Mouse (Mus musculus) kidney, adult 2 months (tissue): ENCODE data around the gene Trim41.

ENCODE experiments used
- CTCF ChIP-seq: fragments of 200-500 bp; conservative IDR thresholded peaks from 2 replicates; pipeline ENCODE4 v1.5.1; 2011; ENCODE audit warnings: low read depth, mild to moderate bottlenecking, control low read depth, low read length, moderate library complexity, mixed read lengths; ENCODE audit not compliant: insufficient read depth, insufficient read length
- POLR2A ChIP-seq: fragments of 200-500 bp; IDR thresholded peaks from one replicate; pipeline ENCODE4 v1.6.1; 2011; ENCODE audit warnings: low read depth, low read length, control low read depth

DNA sequence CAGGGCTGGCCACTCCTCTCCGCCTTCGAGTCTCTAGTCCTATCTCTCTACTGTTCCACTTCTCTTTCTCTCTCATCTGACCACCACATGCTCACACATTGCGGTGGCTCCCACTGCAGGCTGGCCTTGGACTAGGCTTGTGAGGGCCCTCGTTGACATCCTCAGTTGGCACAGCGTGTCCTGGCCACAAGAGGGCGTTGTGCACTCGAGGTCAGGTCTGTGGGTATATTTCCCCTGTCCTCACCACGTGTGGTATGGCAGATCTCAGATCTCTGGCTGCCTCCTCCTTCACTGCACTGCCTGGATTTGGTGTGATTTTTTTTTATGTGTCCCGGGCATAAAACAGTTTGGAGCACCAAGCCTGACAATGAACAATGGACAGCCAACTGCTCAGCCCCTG lies 40.5 kb downstream of the Trim41 start:
- peak; percentile 32; the same call in 1 of the 2 replicates for TF ChIP-seq CTCF
- TF ChIP-seq POLR2A: no peak
